Mouse (Mus musculus) hindbrain, embryonic 13.5 days (tissue): ENCODE data around the gene Igsf21. TPM values are rescaled to one million over a fixed set of nuclear protein-coding genes. Genes with fewer than 3 reads are reported as not detected.

Experiments used
- ATAC-seq: fragments of 200-750 bp; cut with Nextera tagmentation; 2 replicates; pipeline ENCODE4 v1.8.0; 2017; ENCODE audit warnings: moderate TSS enrichment; ENCODE audit not compliant: low FRiP score
- H3K27ac ChIP-seq: fragments of 300-500 bp; sonication (generic); 2 replicates; pipeline ENCODE4 v1.5.1; 2015; ENCODE audit warnings: inconsistent platforms, mild to moderate bottlenecking, moderate library complexity
- H3K27me3 ChIP-seq: fragments of 300-500 bp; sonication (generic); 2 replicates; pipeline ENCODE4 v1.6.1; 2015; ENCODE audit warnings: mild to moderate bottlenecking, inconsistent platforms
- H3K36me3 ChIP-seq: fragments of 300-500 bp; sonication (generic); 2 replicates; pipeline ENCODE4 v1.6.1; 2015; ENCODE audit warnings: mild to moderate bottlenecking, inconsistent platforms
- H3K4me1 ChIP-seq: fragments of 300-500 bp; sonication (generic); replicated peaks from 2 replicates; pipeline ENCODE4 v1.6.1; 2015; ENCODE audit warnings: inconsistent platforms
- H3K4me2 ChIP-seq: fragments of 300-500 bp; sonication (generic); 2 replicates; pipeline ENCODE4 v1.6.1; 2015; ENCODE audit warnings: inconsistent platforms, mild to moderate bottlenecking, moderate library complexity
- H3K4me3 ChIP-seq: fragments of 300-500 bp; sonication (generic); 2 replicates; pipeline ENCODE4 v1.5.1; 2015; ENCODE audit warnings: mild to moderate bottlenecking, inconsistent platforms
- H3K9ac ChIP-seq: fragments of 300-500 bp; sonication (generic); 2 replicates; pipeline ENCODE4 v1.6.1; 2015; ENCODE audit warnings: mild to moderate bottlenecking, inconsistent platforms
- H3K9me3 ChIP-seq: fragments of 300-500 bp; sonication (generic); 2 replicates; pipeline ENCODE4 v1.6.1; 2016; ENCODE audit warnings: inconsistent platforms
- WGBS: fragments of 180-500 bp; shearing (Covaris S2); methylation state at CpG from one replicate; pipeline ENCODE4 v1.1.7; 2015; 5-methylcytosine and 5-hydroxymethylcytosine counted together
- polyA plus RNA-seq: library from polyadenylated mRNA; unstranded; fragments of >200 nt; fragmentation: Nextera tagmentation; extraction: Ambion mirVana; gene quantifications from 2 replicates; pipeline ENCODE4 v1.2.1, GENCODE M21; 2015

Igsf21 gene
- polyA plus RNA-seq, 1 experiment from 2014 or later, result 46.4 TPM

- peak overlapping the region; percentile 13; the same call in 1 of the 2 replicates for H3K4me2 ChIP-seq
Observed at GRCm38 (mm10) chr4:140249011-140249744, 2.6 kb upstream of the Igsf21 start.

GRCm38 (mm10) chr4:140248396-140248795, 1.8 kb upstream of the Igsf21 start:
- ATAC-seq, result no peak
- H3K4me1 ChIP-seq, result peaks cover 49% of the 10 kb centered on the region
- no peaks in the 10 kb centered on the region for H3K9me3 ChIP-seq
- peaks cover 81% of the 10 kb centered on the region for H3K27me3 ChIP-seq
- H3K36me3 ChIP-seq, result no peaks in the 10 kb centered on the region
- 2% methylated on average over 8 of the region's 8 CpGs for WGBS
- no peak overlapping the region for H3K9ac ChIP-seq
- no peak overlapping the region for H3K4me3 ChIP-seq
- no peak overlapping the region for H3K27ac ChIP-seq
- H3K4me2 ChIP-seq, result no peak overlapping the region

More at GRCm38 (mm10) chr4:140249011-140249744, 2.6 kb upstream of the Igsf21 start:
- Histone ChIP-seq H3K27ac (no peak overlapping the region), H3K4me3 (no peak overlapping the region), H3K36me3 (no peaks in the 10 kb centered on the region), H3K9me3 (no peaks in the 10 kb centered on the region), H3K4me1 (peaks cover 41% of the 10 kb centered on the region), H3K27me3 (peaks cover 73% of the 10 kb centered on the region), H3K9ac (no peak overlapping the region)
- ATAC-seq, result no peak
- WGBS, result 5% methylated on average over 22 of the region's 22 CpGs

- Histone ChIP-seq H3K9ac (peak overlapping the region; percentile 86), H3K9me3 (no peaks in the 10 kb centered on the region), H3K4me1 (peaks cover 56% of the 10 kb centered on the region), H3K36me3 (no peaks in the 10 kb centered on the region), H3K4me3 (peak overlapping the region; percentile 66), H3K4me2 (peak overlapping the region; percentile 90), H3K27me3 (peaks cover 89% of the 10 kb centered on the region), H3K27ac (no peak overlapping the region)
- no peak; the same call in 1 of the 2 replicates for ATAC-seq
- WGBS, result 6% methylated on average over 28 of the region's 28 CpGs
Observed at GRCm38 (mm10) chr4:140247006-140248003, 721 bp upstream of the Igsf21 start.

- Histone ChIP-seq H3K27ac (peak overlapping the region; percentile 87), H3K4me1 (peaks cover 64% of the 10 kb centered on the region), H3K9ac (peak overlapping the region; percentile 86), H3K9me3 (no peaks in the 10 kb centered on the region), H3K4me2 (peak overlapping the region; percentile 90), H3K4me3 (peak overlapping the region; percentile 66), H3K27me3 (peaks cover 85% of the 10 kb centered on the region), H3K36me3 (no peaks in the 10 kb centered on the region)
- 1% methylated on average over 23 of the region's 23 CpGs for WGBS
- ATAC-seq, result no peak
Observed at GRCm38 (mm10) chr4:140245286-140246179, 1.1 kb downstream of the Igsf21 start.

- WGBS, result 3% methylated on average over 10 of the region's 10 CpGs
- Histone ChIP-seq H3K4me2 (peak overlapping the region; percentile 90), H3K27ac (no peak overlapping the region), H3K27me3 (peaks cover 85% of the 10 kb centered on the region), H3K9me3 (no peaks in the 10 kb centered on the region), H3K4me1 (peaks cover 64% of the 10 kb centered on the region), H3K9ac (no peak overlapping the region), H3K4me3 (peak overlapping the region; percentile 66), H3K36me3 (no peaks in the 10 kb centered on the region)
- no peak for ATAC-seq
Observed at GRCm38 (mm10) chr4:140244835-140245234, 1.7 kb downstream of the Igsf21 start.

- Histone ChIP-seq H3K4me1 (peaks cover 60% of the 10 kb centered on the region), H3K4me2 (peak overlapping the region; percentile 90), H3K27ac (no peak overlapping the region), H3K4me3 (peak overlapping the region; percentile 66), H3K36me3 (no peaks in the 10 kb centered on the region), H3K9ac (peak overlapping the region; percentile 62), H3K9me3 (no peaks in the 10 kb centered on the region), H3K27me3 (peaks cover 81% of the 10 kb centered on the region)
- ATAC-seq, result no peak
- WGBS, result 1% methylated on average over 38 of the region's 40 CpGs
Observed at GRCm38 (mm10) chr4:140244161-140244813, 2.3 kb downstream of the Igsf21 start.

- no peak for ATAC-seq
- Histone ChIP-seq H3K4me1 (peaks cover 54% of the 10 kb centered on the region), H3K4me2 (peak overlapping the region; percentile 90), H3K9me3 (no peaks in the 10 kb centered on the region), H3K4me3 (peak overlapping the region; percentile 66; the same call in 1 of the 2 replicates), H3K27me3 (peaks cover 77% of the 10 kb centered on the region), H3K36me3 (no peaks in the 10 kb centered on the region), H3K9ac (no peak overlapping the region), H3K27ac (no peak overlapping the region)
- WGBS, result 18% methylated on average over 16 of the region's 16 CpGs
Observed at GRCm38 (mm10) chr4:140243231-140243630, 3.4 kb downstream of the Igsf21 start.

GRCm38 (mm10) chr4:140242291-140242690, 4.3 kb downstream of the Igsf21 start:
- no peak overlapping the region for H3K9ac ChIP-seq
- WGBS, result 52% methylated on average over 1 of the region's 1 CpGs
- no peak for ATAC-seq
- H3K27ac ChIP-seq, result no peak overlapping the region
- no peaks in the 10 kb centered on the region for H3K36me3 ChIP-seq
- no peak overlapping the region for H3K4me3 ChIP-seq
- H3K27me3 ChIP-seq, result peaks cover 70% of the 10 kb centered on the region
- peaks cover 55% of the 10 kb centered on the region for H3K4me1 ChIP-seq
- H3K9me3 ChIP-seq, result no peaks in the 10 kb centered on the region
- H3K4me2 ChIP-seq, result no peak overlapping the region

GRCm38 (mm10) chr4:140237305-140237741, 9.3 kb downstream of the Igsf21 start:
- H3K36me3 ChIP-seq, result no peaks in the 10 kb centered on the region
- peaks cover 33% of the 10 kb centered on the region for H3K27me3 ChIP-seq
- H3K9ac ChIP-seq, result peak overlapping the region; percentile 51
- peaks cover 36% of the 10 kb centered on the region for H3K4me1 ChIP-seq
- 0 out of 2 replicates have a peak overlapping the region, but pooled peaks have one; percentile 15 for H3K4me2 ChIP-seq
- H3K4me3 ChIP-seq, result no peak overlapping the region
- WGBS, result 18% methylated on average over 10 of the region's 10 CpGs
- H3K27ac ChIP-seq, result 0 out of 2 replicates have a peak overlapping the region, but pooled peaks have one; percentile 18
- ATAC-seq, result 0 out of 2 replicates have a peak, but pooled peaks have one; percentile 45
- H3K9me3 ChIP-seq, result no peaks in the 10 kb centered on the region

- Histone ChIP-seq H3K9me3 (no peaks in the 10 kb centered on the region), H3K36me3 (no peaks in the 10 kb centered on the region), H3K4me1 (peaks cover 27% of the 10 kb centered on the region), H3K4me2 (no peak overlapping the region), H3K4me3 (no peak overlapping the region), H3K27ac (no peak overlapping the region), H3K27me3 (peaks cover 21% of the 10 kb centered on the region; the same call in 1 of the 2 replicates), H3K9ac (no peak overlapping the region)
- ATAC-seq, result no peak
- WGBS, result 73% methylated on average over 9 of the region's 9 CpGs
Observed at GRCm38 (mm10) chr4:140235361-140236153, 11.0 kb downstream of the Igsf21 start.
